Mouse (Mus musculus) liver, postnatal 0 days (tissue): ENCODE data around the gene Olfr1344.
A peak's percentile ranks its signal among the peaks of the same experiment; 100 is the strongest.

Experiments
- CTCF ChIP-seq: sonication (generic); IDR thresholded peaks from 2 replicates; pipeline ENCODE4 v1.5.1; 2016; ENCODE audit warnings: antibody characterized with exemption, low read depth
- EP300 ChIP-seq: IDR thresholded peaks from 2 replicates; pipeline ENCODE4 v1.6.1; 2016; ENCODE audit warnings: antibody characterized with exemption, low read depth, mild to moderate bottlenecking

DNA sequence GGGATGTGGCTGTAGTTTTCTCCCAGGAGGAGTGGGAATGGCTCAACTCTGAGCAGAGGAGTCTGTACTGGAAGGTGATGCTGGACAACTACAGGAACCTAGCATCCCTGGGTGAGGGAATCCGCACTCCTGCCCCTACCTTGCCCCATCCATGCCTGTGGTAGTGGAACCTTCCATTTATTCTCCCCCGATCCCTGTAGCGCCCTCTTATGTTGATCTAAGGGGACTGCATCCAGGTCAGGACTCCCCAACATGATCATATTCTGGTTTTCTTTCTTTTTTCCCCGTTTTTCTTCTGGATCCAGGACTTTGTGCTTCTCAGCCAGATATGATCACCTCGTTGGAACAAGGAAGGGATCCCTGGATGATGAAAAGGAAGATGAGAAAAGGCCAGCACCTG is 49.0 kb upstream of the Olfr1344 start:
- TF ChIP-seq CTCF, result 0 out of 2 replicates have a peak, but pooled peaks have one; percentile 36
- no peak for TF ChIP-seq EP300
